Mouse (Mus musculus) heart, embryonic 16.5 days (tissue): ENCODE data around the gene Vps33b. TPM values are rescaled to one million over a fixed set of nuclear protein-coding genes. Genes with fewer than 3 reads are reported as not detected.
"Not testable (repeated sequence)": the region's sequence is repeated elsewhere in the genome, so short reads cannot be mapped to it uniquely, and the experiment has no call there.

Experiments used
- ATAC-seq: fragments of 200-750 bp; cut with Nextera tagmentation; replicated peaks from 2 replicates; pipeline ENCODE4 v1.8.0; 2017; ENCODE audit warnings: moderate number of reproducible peaks; ENCODE audit not compliant: insufficient read depth, low FRiP score; ENCODE audit errors: extremely low read depth
- H3K27ac ChIP-seq: fragments of 300-500 bp; sonication (generic); 2 replicates; pipeline ENCODE4 v1.5.1; 2014; ENCODE audit warnings: mild to moderate bottlenecking, low read length, control low read depth, moderate library complexity
- H3K27me3 ChIP-seq: fragments of 300-500 bp; sonication (generic); 2 replicates; pipeline ENCODE4 v1.6.1; 2014; ENCODE audit warnings: low read length, mixed read lengths; ENCODE audit not compliant: control insufficient read depth, insufficient read depth
- H3K36me3 ChIP-seq: fragments of 300-500 bp; sonication (generic); 2 replicates; pipeline ENCODE4 v1.6.1; 2014; ENCODE audit not compliant: control insufficient read depth, insufficient read depth
- H3K4me1 ChIP-seq: fragments of 300-500 bp; sonication (generic); 2 replicates; pipeline ENCODE4 v1.6.1; 2014; ENCODE audit warnings: low read length, mixed read lengths; ENCODE audit not compliant: control insufficient read depth, insufficient read depth
- H3K4me2 ChIP-seq: fragments of 300-500 bp; sonication (generic); 2 replicates; pipeline ENCODE4 v1.6.1; 2014; ENCODE audit warnings: low read depth, mild to moderate bottlenecking, control low read depth, low read length
- H3K4me3 ChIP-seq: fragments of 300-500 bp; sonication (generic); 2 replicates; pipeline ENCODE4 v1.5.1; 2014; ENCODE audit warnings: mild to moderate bottlenecking, control low read depth, low read length
- H3K9ac ChIP-seq: fragments of 300-500 bp; sonication (generic); 2 replicates; pipeline ENCODE4 v1.6.1; 2014; ENCODE audit warnings: low read length, control low read depth
- H3K9me3 ChIP-seq: fragments of 300-500 bp; sonication (generic); replicated peaks from 2 replicates; pipeline ENCODE4 v1.6.1; 2016; ENCODE audit warnings: low read length; ENCODE audit not compliant: control insufficient read depth
- WGBS: fragments of 180-500 bp; shearing (Covaris S2); extraction: QIAGEN DNeasy Blood & Tissue Kit; methylation state at CpG from one replicate; pipeline ENCODE4 v1.1.7; 2014; 5-methylcytosine and 5-hydroxymethylcytosine counted together
- polyA plus RNA-seq: library from polyadenylated mRNA; unstranded; fragments of >200 nt; fragmentation: Nextera tagmentation; extraction: Ambion mirVana; gene quantifications from 2 replicates; pipeline ENCODE4 v1.2.1, GENCODE M21; 2015

Vps33b gene
- polyA plus RNA-seq, 1 experiment from 2014 or later = 12.7 TPM

DNA sequence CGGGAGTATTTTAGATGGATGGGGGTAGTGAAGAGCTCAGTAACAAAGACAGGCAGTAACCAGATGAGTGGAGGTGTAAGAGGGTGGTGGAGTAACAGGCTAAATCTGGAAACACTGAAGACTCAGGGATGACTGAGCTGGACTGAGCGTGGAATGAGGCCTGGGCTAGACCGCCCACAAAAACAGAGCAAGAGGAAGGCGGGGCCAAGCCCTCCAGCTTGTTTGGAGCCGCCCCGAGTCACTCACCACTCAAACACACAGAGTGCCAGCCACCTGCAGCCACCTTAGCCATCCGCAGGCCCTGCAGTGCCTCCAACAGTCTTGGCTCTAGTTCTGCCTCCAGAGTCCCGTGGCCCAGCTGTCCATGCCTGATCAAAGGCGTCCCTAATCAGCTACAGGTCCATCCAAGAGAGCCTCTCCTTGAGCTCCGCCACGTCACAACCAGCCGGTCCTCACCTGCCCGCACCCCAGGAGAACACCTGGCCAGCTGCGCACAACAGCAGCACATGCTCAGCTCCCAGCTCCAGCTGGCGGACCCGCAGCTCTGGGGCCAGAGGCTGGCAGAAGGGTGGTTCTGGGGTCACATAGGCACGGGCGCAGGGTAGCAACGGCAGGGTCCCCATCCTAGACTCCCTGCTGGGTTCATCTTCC, 50.5 kb downstream of the Vps33b start:
- no peak overlapping the region for H3K4me2 ChIP-seq
- H3K9me3 ChIP-seq = no peaks in the 10 kb centered on the region
- no peak overlapping the region for H3K4me3 ChIP-seq
- H3K9ac ChIP-seq = 0 out of 2 replicates have a peak overlapping the region, but pooled peaks have one; percentile 10
- ATAC-seq = no peak
- no peaks in the 10 kb centered on the region for H3K27me3 ChIP-seq
- peaks cover 17% of the 10 kb centered on the region for H3K4me1 ChIP-seq
- peaks cover 19% of the 10 kb centered on the region for H3K36me3 ChIP-seq
- 66% methylated on average over 19 of the region's 19 CpGs for WGBS
- no peak overlapping the region for H3K27ac ChIP-seq

GRCm38 (mm10) chr7:80323336-80323735, 53.9 kb downstream of the Vps33b start:
- Histone ChIP-seq H3K27ac (peak overlapping the region; percentile 91), H3K27me3 (no peaks in the 10 kb centered on the region), H3K9ac (peak overlapping the region; percentile 75), H3K4me2 (peak overlapping the region; percentile 84), H3K4me1 (peaks cover 18% of the 10 kb centered on the region), H3K36me3 (peaks cover 23% of the 10 kb centered on the region), H3K9me3 (no peaks in the 10 kb centered on the region), H3K4me3 (peak overlapping the region; percentile 60)
- ATAC-seq = no peak
- 15% methylated on average over 8 of the region's 8 CpGs for WGBS

GRCm38 (mm10) chr7:80324043-80324815, 54.8 kb downstream of the Vps33b start, which contains the start of gene Rccd1:
Gene Rccd1, minus strand, starts transcription at chr7:80324454.
- no peaks in the 10 kb centered on the region for H3K27me3 ChIP-seq
- peak within 1 kb of the TSS; percentile 84 for H3K4me2 ChIP-seq
- peak within 1 kb of the TSS; percentile 75 for H3K9ac ChIP-seq
- peak within 1 kb of the TSS; percentile 60 for H3K4me3 ChIP-seq
- peaks cover 30% of the 10 kb centered on the region for H3K36me3 ChIP-seq
- WGBS = 2% methylated on average over 37 of the region's 38 CpGs
- peak; percentile 100 for ATAC-seq
- peaks cover 18% of the 10 kb centered on the region for H3K4me1 ChIP-seq
- no peaks in the 10 kb centered on the region for H3K9me3 ChIP-seq
- peak within 1 kb of the TSS; percentile 91 for H3K27ac ChIP-seq

DNA sequence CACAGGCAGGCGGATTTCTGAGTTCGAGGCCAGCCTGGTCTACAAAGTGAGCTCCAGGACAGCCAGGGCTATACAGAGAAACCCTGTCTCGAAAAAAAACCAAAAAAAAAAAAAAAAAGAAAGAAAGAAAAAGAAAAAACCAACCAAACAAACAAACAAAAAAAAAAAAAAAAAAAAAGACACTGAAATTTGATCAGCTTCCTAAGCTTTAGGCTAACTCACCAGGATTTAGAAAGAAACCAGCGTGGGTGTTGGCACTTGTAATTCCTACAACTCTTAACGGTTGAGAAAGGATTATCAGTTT, 55.3 kb downstream of the Vps33b start:
- H3K4me2 ChIP-seq = peak overlapping the region; percentile 84; the same call in 1 of the 2 replicates
- peaks cover 35% of the 10 kb centered on the region for H3K36me3 ChIP-seq
- WGBS = 57% methylated on average over 4 of the region's 5 CpGs
- peak overlapping the region; percentile 91 for H3K27ac ChIP-seq
- H3K4me1 ChIP-seq = peaks cover 13% of the 10 kb centered on the region
- not testable (repeated sequence) for H3K4me3 ChIP-seq, H3K27me3 ChIP-seq, H3K9ac ChIP-seq, H3K9me3 ChIP-seq, ATAC-seq

- no peak overlapping the region for H3K4me2 ChIP-seq
- peak overlapping the region; percentile 54 for H3K27ac ChIP-seq
- H3K4me3 ChIP-seq = no peak overlapping the region
- no peak for ATAC-seq
- H3K4me1 ChIP-seq = peaks cover 12% of the 10 kb centered on the region
- peaks cover 40% of the 10 kb centered on the region for H3K36me3 ChIP-seq
- H3K9ac ChIP-seq = no peak overlapping the region
- H3K27me3 ChIP-seq = no peaks in the 10 kb centered on the region
- WGBS = 93% methylated on average over 16 of the region's 16 CpGs
- H3K9me3 ChIP-seq = no peaks in the 10 kb centered on the region
Measured at GRCm38 (mm10) chr7:80325292-80325868, 55.9 kb downstream of the Vps33b start.

GRCm38 (mm10) chr7:80326076-80326475, 56.6 kb downstream of the Vps33b start:
- Histone ChIP-seq H3K27ac (no peak overlapping the region), H3K27me3 (no peaks in the 10 kb centered on the region), H3K36me3 (peaks cover 47% of the 10 kb centered on the region), H3K4me3 (no peak overlapping the region), H3K4me1 (peaks cover 12% of the 10 kb centered on the region), H3K9me3 (no peaks in the 10 kb centered on the region), H3K9ac (no peak overlapping the region), H3K4me2 (no peak overlapping the region)
- WGBS = 96% methylated on average over 19 of the region's 19 CpGs
- no peak for ATAC-seq

DNA sequence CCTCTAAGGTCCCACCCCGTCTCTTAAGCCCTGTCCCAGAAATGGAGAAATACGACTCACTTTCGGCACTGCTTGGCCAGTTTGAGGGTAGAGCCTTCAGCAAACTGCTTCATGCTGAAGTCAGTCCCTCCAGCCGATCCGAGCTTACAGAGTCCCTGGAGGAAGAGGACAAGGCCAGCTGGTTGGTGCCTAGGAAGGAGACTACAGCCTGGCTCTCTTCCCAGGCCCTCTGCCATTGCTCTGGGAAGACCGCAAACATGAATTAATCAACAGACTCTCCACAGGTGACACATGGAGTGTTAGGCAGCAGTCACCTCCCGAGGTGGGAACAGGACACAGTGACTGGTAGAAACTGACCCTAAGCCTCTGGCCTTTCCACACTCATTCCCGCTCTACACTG, 60.8 kb downstream of the Vps33b start:
- no peak for ATAC-seq
- H3K9ac ChIP-seq = no peak overlapping the region
- peaks cover 77% of the 10 kb centered on the region for H3K36me3 ChIP-seq
- no peak overlapping the region for H3K27ac ChIP-seq
- no peak overlapping the region for H3K4me2 ChIP-seq
- no peaks in the 10 kb centered on the region for H3K4me1 ChIP-seq
- H3K9me3 ChIP-seq = no peaks in the 10 kb centered on the region
- WGBS = 85% methylated on average over 8 of the region's 8 CpGs
- no peak overlapping the region for H3K4me3 ChIP-seq
- H3K27me3 ChIP-seq = no peaks in the 10 kb centered on the region

- Histone ChIP-seq H3K4me1 (no peaks in the 10 kb centered on the region), H3K4me2 (no peak overlapping the region), H3K27me3 (no peaks in the 10 kb centered on the region), H3K27ac (no peak overlapping the region), H3K9ac (no peak overlapping the region), H3K4me3 (no peak overlapping the region), H3K36me3 (peaks cover 81% of the 10 kb centered on the region), H3K9me3 (no peaks in the 10 kb centered on the region)
- no peak for ATAC-seq
- WGBS = 93% methylated on average over 19 of the region's 19 CpGs
Measured at GRCm38 (mm10) chr7:80331433-80331832, 62.0 kb downstream of the Vps33b start.

DNA sequence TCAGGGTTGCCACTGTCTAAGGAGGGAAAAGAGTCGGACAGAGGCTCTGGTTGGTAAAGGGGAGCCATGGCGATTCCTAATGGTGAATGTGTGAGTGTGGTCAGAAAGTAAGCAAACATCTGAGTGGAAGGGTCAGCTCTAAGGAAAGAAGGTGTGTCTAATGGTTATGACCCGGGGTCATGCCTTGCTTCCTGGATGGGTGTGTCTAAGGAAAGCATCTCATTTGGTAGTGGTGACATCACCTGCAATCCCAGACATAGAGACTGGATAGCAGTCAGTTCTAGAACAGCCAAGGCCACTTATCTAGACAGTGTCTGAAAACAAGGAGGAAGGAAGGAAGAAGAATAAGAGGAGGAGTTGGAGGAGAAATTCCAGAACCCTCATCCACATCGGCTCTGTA, 65.4 kb downstream of the Vps33b start:
- Histone ChIP-seq H3K36me3 (peaks cover 62% of the 10 kb centered on the region), H3K27me3 (no peaks in the 10 kb centered on the region), H3K4me1 (peaks cover 8% of the 10 kb centered on the region), H3K4me3 (no peak overlapping the region), H3K4me2 (no peak overlapping the region), H3K9ac (no peak overlapping the region), H3K27ac (no peak overlapping the region), H3K9me3 (no peaks in the 10 kb centered on the region)
- WGBS = 80% methylated on average over 4 of the region's 4 CpGs
- ATAC-seq = no peak
